Mouse (Mus musculus): ENCODE measurements at regions not wholly inside any gene's neighbourhood (a gene's known extent, or its start where the extent isn't known, plus 50 kb on each side); places are given as distances from the start of the nearest gene placed in this dataset.

GRCm38 (mm10) chr3:38820787-38821186, 66.0 kb upstream of the Fat4 start:
- DNase-seq, result no peak

DNA sequence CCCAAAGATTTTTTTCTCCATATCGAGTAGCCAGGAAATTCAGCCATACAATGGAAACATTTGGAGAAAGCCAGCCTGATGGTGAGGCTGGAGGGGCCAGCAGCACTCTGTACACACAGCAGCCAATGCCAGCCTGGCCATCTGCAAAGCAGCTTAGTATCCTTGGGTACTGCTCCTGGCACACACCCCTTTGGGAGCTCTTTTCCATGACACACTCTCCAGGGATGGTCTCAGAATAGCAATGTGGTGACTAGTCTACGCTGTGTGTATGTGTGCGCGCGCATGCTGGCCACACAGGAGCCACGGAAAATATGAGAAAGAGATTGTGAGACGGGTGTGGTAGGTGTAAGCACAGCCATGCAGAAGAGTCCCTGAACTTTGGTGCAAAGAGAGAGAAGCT, 66.4 kb upstream of the Fat4 start:
- DNase-seq, result no peak

- no peak for DNase-seq
Measured at GRCm38 (mm10) chr3:38817651-38818050, 69.1 kb upstream of the Fat4 start.

DNA sequence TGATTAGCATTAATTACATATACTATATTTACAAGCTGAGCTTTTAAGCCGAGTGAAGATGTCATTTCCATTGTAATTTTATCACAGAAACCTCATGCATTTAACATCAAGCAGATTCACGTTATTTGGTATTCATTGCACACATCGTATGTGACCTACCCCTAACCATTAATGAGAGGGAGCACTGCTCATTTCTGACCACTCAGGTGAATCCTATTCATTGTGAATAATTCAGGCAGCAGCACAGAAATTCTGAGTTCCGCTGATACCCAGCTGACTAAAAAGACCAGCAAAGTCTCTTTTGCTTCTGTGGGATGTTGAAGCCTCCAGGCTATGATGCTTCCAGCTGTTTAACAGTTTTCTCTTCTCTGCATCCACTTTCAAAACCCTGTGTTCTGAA, 74.3 kb upstream of the Fat4 start:
- DNase-seq, result no peak

- DNase-seq, result peak; percentile 16
Measured at GRCm38 (mm10) chr3:38811635-38812034, 75.1 kb upstream of the Fat4 start.

- DNase-seq, result no peak
Measured at GRCm38 (mm10) chr3:38806469-38807055, 80.2 kb upstream of the Fat4 start.

- no peak for DNase-seq
Measured at GRCm38 (mm10) chr3:38806036-38806435, 80.7 kb upstream of the Fat4 start.

- DNase-seq, result no peak
Measured at GRCm38 (mm10) chr3:38795646-38796301, 91.0 kb upstream of the Fat4 start.

DNA sequence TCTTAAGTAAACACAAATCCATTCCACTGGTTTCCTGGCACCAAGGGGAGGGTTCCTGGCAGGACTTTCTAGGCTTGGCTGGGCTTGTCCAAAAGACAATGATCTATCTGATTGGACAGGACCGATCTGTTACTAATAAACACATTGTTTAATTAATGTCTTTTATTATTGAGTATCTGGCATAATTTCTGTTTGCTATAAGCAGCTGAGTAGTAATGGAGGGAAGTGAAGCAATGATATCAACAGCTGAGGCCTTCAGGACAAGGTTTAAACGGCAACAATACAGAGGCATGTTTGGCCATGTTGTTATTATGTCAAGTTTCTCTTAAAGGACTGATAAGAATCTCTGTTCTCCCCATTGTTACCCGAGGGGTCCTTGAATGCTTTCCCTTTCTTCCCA, 93.5 kb upstream of the Fat4 start:
- DNase-seq, result no peak

- DNase-seq, result no peak
Measured at GRCm38 (mm10) chr3:38788751-38789150, 98.0 kb upstream of the Fat4 start.

- DNase-seq, result no peak
Measured at GRCm38 (mm10) chr3:38783711-38784110, 103.0 kb upstream of the Fat4 start.

GRCm38 (mm10) chr3:38783051-38783450, 103.7 kb upstream of the Fat4 start:
- no peak for DNase-seq

DNA sequence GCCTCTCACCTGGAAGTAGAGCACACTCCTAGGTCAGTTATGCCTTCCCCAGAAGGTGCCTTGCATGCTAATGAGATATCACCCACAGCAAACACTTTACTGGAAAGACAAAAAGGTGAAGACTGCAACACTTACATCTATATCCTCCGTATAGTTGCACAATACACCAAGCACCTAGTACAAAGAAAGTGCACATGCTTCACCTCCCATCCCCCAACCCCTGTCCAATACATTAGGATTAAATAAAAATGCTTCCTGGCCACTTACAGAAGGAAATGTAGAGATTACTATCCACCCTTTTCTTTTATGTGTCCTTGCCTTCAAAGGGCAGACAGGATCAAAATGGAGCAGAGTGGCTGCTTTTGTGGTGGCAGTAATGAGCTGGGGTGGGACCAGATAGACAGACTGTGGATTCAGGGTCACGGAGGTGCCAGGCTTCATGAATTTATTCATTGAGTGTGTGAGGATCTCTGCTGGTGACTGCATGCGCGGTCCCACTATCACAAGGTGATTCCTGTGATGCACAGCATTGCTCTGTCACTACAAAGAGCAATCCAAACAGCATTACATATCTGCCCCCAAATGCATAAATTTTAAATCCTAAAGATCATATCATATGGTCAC, 109.9 kb upstream of the Fat4 start:
- no peak for DNase-seq

- no peak for DNase-seq
Measured at GRCm38 (mm10) chr3:38754632-38755123, 132.1 kb upstream of the Fat4 start.

DNA sequence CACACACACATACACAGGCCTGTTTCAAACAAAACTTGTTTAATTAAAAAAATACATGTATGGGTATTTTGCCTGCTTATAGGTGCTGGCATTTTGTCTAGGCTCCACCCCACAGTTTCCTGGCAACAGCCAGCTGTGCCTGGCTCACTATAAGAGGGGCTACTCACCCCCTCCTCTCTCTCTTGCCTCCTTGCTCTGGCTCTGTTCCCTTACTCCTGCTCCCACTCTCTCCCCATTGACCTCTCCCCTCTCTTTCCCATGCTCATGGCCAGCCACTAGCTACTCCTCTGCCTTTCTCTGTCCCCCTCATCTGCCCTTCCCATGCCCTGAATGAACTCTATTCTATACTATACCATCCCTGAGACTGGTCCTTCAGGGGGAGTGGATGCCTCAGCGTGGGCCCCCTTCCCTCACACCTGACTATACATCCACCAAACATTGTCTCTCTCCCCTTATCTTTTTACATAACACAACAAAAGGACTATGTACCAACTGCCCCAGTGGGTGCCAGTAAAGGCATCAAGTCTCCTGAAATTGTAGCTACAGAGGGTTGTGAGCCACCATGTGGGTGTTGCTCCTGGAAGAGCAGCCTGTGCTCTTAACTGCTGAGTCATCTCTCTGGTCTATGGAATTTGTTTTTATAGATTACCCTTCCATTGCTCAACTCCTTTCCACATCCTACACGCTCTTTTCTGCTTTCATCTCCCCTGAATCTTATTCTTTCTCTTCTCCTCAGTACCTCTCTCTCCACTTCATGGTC, 133.1 kb upstream of the Fat4 start:
- DNase-seq, result no peak

- DNase-seq, result no peak
Measured at GRCm38 (mm10) chr3:38742155-38742554, 144.6 kb upstream of the Fat4 start.

GRCm38 (mm10) chr3:38722606-38723005, 164.1 kb upstream of the Fat4 start:
- DNase-seq, result no peak

DNA sequence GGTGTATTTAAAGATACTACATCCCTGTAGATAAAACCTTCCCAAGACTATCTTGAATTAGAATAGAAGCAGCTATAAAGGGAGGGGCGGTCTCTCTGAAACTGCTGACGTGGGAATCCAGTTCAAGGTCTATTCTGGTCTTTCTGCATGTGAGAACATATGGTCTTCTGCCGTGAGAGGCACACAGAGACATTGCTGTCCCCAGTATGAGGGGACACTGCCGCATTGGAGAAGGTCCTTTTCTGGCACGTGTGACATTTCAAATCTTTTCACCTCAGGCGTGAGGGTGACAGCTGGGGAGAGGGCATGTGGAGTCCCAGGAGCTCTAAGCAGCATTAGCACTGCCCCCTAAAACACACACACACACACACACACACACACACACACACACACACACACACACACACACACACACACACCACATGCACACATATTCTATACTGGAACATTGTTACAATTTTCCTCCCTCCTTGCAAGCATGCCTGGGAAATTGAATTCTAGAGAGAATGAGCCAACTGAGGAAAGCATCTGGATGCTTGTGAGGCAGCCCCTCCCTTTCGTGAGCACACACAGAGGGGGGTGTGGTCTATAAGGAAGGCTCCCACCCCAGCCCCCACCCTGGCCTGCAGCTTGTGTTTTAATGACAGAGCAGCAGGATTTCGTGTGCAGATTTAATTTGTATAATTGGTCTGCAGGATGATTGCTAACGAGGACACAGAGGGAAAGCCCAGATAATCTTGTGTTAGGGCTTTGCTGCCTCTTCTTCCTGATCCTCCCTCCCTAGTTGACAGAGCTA, 174.5 kb upstream of the Fat4 start:
- no peak for DNase-seq

DNA sequence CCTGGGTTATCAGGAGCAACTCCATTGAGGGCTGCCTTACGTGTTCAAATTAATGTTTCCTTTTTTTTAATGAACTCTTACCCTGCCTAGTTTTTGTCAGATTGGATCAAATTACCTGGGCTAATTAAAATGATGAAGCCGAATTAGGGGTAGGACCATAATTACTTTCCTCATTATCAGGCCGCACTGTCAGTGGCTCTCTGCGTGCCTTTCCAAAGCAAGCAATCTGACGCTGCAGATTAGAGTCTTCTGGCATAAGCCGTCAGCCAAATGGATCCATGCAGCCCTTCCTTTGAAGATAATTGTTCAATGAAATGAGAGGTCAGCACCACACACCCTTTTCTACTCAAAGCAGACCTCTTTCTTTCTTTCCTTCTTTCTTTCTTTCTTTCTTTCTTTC, 175.5 kb upstream of the Fat4 start:
- no peak for DNase-seq

DNA sequence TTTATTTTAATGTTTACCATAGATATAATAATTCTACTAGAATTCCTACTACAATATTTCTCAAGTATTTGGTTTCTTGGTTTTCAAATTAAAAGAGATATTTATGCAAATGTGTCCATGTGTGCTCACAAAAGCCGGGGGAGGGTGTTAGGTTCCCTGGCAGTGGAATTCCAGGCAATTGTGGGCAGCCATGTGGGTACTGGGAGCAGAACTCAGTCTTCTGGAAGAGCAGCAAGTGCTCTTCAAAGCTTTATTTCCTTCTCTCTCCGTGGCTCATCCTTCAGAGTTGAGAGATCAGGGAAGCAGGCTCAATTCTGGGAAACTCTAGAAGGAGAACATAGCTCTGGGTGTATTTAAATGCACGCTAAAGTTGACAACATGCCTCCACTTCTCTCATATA, 178.8 kb upstream of the Fat4 start:
- no peak for DNase-seq

- DNase-seq, result no peak
Measured at GRCm38 (mm10) chr3:38699206-38699605, 187.5 kb upstream of the Fat4 start.

GRCm38 (mm10) chr3:38697871-38698270, 188.9 kb upstream of the Fat4 start:
- no peak for DNase-seq

Measured in adrenal gland, postnatal 14 days (tissue).